Mouse (Mus musculus) liver, embryonic 16.5 days (tissue): ENCODE measurements around the gene Zfp688. TPM values are rescaled to one million over a fixed set of nuclear protein-coding genes. Genes with fewer than 3 reads are reported as not detected.
"Not testable (repeated sequence)": the region's sequence is repeated elsewhere in the genome, so short reads cannot be mapped to it uniquely, and the experiment has no call there.

Experiments used
- ATAC-seq: fragments of 200-750 bp; cut with Nextera tagmentation; 2 replicates; pipeline ENCODE4 v1.8.0; 2017; ENCODE audit warnings: low read depth, mild to moderate bottlenecking, moderate number of reproducible peaks, moderate library complexity
- H3K27ac ChIP-seq: fragments of 300-500 bp; sonication (generic); 2 replicates; pipeline ENCODE4 v1.5.1; 2014; ENCODE audit warnings: mild to moderate bottlenecking, low read length
- H3K27me3 ChIP-seq: fragments of 300-500 bp; sonication (generic); 2 replicates; pipeline ENCODE4 v1.6.1; 2014; ENCODE audit warnings: low read depth, low read length, mixed read lengths; ENCODE audit not compliant: control insufficient read depth, insufficient read depth
- H3K36me3 ChIP-seq: fragments of 300-500 bp; sonication (generic); 2 replicates; pipeline ENCODE4 v1.6.1; 2014; ENCODE audit warnings: mild to moderate bottlenecking; ENCODE audit not compliant: control insufficient read depth, insufficient read depth
- H3K4me1 ChIP-seq: fragments of 300-500 bp; sonication (generic); 2 replicates; pipeline ENCODE4 v1.6.1; 2014; ENCODE audit warnings: low read depth, low read length, mixed read lengths; ENCODE audit not compliant: control insufficient read depth
- H3K4me2 ChIP-seq: fragments of 300-500 bp; sonication (generic); 2 replicates; pipeline ENCODE4 v1.6.1; 2014; ENCODE audit warnings: low read depth, low read length, mixed read lengths
- H3K4me3 ChIP-seq: fragments of 300-500 bp; sonication (generic); 2 replicates; pipeline ENCODE4 v1.5.1; 2014; ENCODE audit warnings: low read depth, mild to moderate bottlenecking, low read length
- H3K9ac ChIP-seq: fragments of 300-500 bp; sonication (generic); 2 replicates; pipeline ENCODE4 v1.6.1; 2014; ENCODE audit warnings: low read depth, low read length
- H3K9me3 ChIP-seq: fragments of 300-500 bp; sonication (generic); replicated peaks from 2 replicates; pipeline ENCODE4 v1.6.1; 2016; ENCODE audit warnings: low read length; ENCODE audit not compliant: control insufficient read depth
- WGBS: fragments of 180-500 bp; shearing (Covaris S2); extraction: QIAGEN DNeasy Blood & Tissue Kit; methylation state at CpG from one replicate; pipeline ENCODE4 v1.1.7; 2014; ENCODE audit not compliant: insufficient replicate concordance; 5-methylcytosine and 5-hydroxymethylcytosine counted together
- polyA plus RNA-seq: library from polyadenylated mRNA; unstranded; fragments of >200 nt; fragmentation: Nextera tagmentation; extraction: Ambion mirVana; gene quantifications from 2 replicates; pipeline ENCODE4 v1.2.1, GENCODE M21; 2015

The Zfp688 gene
- polyA plus RNA-seq, 1 experiment from 2014 or later = 8.3 TPM

GRCm38 (mm10) chr7:127393157-127393943 lies 28.5 kb downstream of the Zfp688 start, which contains the start of gene E430018J23Rik:
Gene E430018J23Rik (minus strand): TSS chr7:127393629.
- H3K9me3 ChIP-seq = no peaks in the 10 kb centered on the region
- WGBS = under 1% methylated on average over 45 of the region's 45 CpGs
- H3K27me3 ChIP-seq = no peaks in the 10 kb centered on the region
- H3K4me2 ChIP-seq = peak within 1 kb of the TSS; percentile 70
- peak within 1 kb of the TSS; percentile 83 for H3K27ac ChIP-seq
- no peaks in the 10 kb centered on the region for H3K36me3 ChIP-seq
- H3K4me3 ChIP-seq = peak within 1 kb of the TSS; percentile 76
- peaks cover 10% of the 10 kb centered on the region for H3K4me1 ChIP-seq
- peak; percentile 92 for ATAC-seq
- H3K9ac ChIP-seq = peak within 1 kb of the TSS; percentile 75

GRCm38 (mm10) chr7:127392251-127392824 lies 29.5 kb downstream of the Zfp688 start:
- Histone ChIP-seq H3K36me3 (no peaks in the 10 kb centered on the region), H3K9ac (peak overlapping the region; percentile 75), H3K4me2 (peak overlapping the region; percentile 70), H3K27ac (no peak overlapping the region), H3K4me1 (peaks cover 10% of the 10 kb centered on the region), H3K4me3 (peak overlapping the region; percentile 76), H3K9me3 (no peaks in the 10 kb centered on the region), H3K27me3 (no peaks in the 10 kb centered on the region)
- ATAC-seq = no peak
- 57% methylated on average over 8 of the region's 8 CpGs for WGBS

DNA sequence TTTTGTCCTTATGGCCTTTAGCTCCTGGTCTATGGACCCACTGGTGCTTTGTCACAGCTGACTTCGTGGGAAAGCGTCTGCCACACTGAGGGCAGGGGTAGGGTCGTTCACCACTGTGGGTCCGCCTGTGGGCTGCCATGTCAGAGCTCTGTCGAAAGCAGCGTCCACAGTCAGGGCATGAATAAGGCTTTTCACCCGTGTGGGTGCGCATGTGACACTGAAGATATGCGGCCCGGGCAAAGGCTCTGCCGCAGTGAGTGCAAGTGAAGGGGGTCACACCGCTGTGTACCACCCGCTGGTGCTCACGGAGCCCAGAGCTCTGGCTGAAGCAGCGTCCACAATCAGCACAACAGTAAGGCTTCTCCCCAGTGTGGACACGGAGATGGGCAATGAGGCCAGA lies 30.3 kb downstream of the Zfp688 start:
- Histone ChIP-seq H3K4me1 (peaks cover 10% of the 10 kb centered on the region), H3K9ac (no peak overlapping the region), H3K4me2 (no peak overlapping the region), H3K36me3 (no peaks in the 10 kb centered on the region), H3K27me3 (no peaks in the 10 kb centered on the region), H3K4me3 (no peak overlapping the region), H3K27ac (no peak overlapping the region), H3K9me3 (no peaks in the 10 kb centered on the region)
- WGBS = 89% methylated on average over 16 of the region's 16 CpGs
- no peak for ATAC-seq

- 71% methylated on average over 7 of the region's 7 CpGs for WGBS
- H3K4me2 ChIP-seq = no peak overlapping the region
- no peak overlapping the region for H3K4me3 ChIP-seq
- no peak overlapping the region for H3K27ac ChIP-seq
- no peak overlapping the region for H3K9ac ChIP-seq
- H3K36me3 ChIP-seq = no peaks in the 10 kb centered on the region
- ATAC-seq = no peak
- H3K27me3 ChIP-seq = no peaks in the 10 kb centered on the region
- peaks cover 10% of the 10 kb centered on the region for H3K4me1 ChIP-seq
- no peaks in the 10 kb centered on the region for H3K9me3 ChIP-seq
Observed at GRCm38 (mm10) chr7:127390306-127390705, 31.6 kb downstream of the Zfp688 start.

GRCm38 (mm10) chr7:127388201-127388600 lies 33.7 kb downstream of the Zfp688 start:
- not testable (repeated sequence) for H3K4me2 ChIP-seq, H3K27ac ChIP-seq, H3K4me1 ChIP-seq, H3K4me3 ChIP-seq, H3K27me3 ChIP-seq, ATAC-seq, H3K9ac ChIP-seq, H3K9me3 ChIP-seq, H3K36me3 ChIP-seq

- H3K4me1 ChIP-seq = no peaks in the 10 kb centered on the region
- H3K27ac ChIP-seq = peak within 1 kb of the TSS; percentile 66
- H3K9me3 ChIP-seq = no peaks in the 10 kb centered on the region; the same call in 1 of the 2 replicates
- H3K4me3 ChIP-seq = peak within 1 kb of the TSS; percentile 72
- H3K9ac ChIP-seq = peak within 1 kb of the TSS; percentile 76
- no peaks in the 10 kb centered on the region for H3K27me3 ChIP-seq
- ATAC-seq = peak; percentile 88
- peak within 1 kb of the TSS; percentile 84 for H3K4me2 ChIP-seq
- WGBS = 10% methylated on average over 38 of the region's 38 CpGs
- no peaks in the 10 kb centered on the region for H3K36me3 ChIP-seq
Observed at GRCm38 (mm10) chr7:127386641-127387392, 35.1 kb downstream of the Zfp688 start, which contains the start of gene 9130019O22Rik. Gene 9130019O22Rik (minus strand): TSS chr7:127387166.

- H3K27me3 ChIP-seq, H3K27ac ChIP-seq, ATAC-seq, H3K9ac ChIP-seq, H3K36me3 ChIP-seq, H3K4me2 ChIP-seq, H3K4me1 ChIP-seq, H3K4me3 ChIP-seq, H3K9me3 ChIP-seq: not testable (repeated sequence)
- WGBS = 78% methylated on average over 4 of the region's 4 CpGs
Observed at GRCm38 (mm10) chr7:127385560-127385959, 36.3 kb downstream of the Zfp688 start.

GRCm38 (mm10) chr7:127378310-127378921 lies 43.5 kb downstream of the Zfp688 start:
- no peaks in the 10 kb centered on the region for H3K36me3 ChIP-seq
- no peak overlapping the region for H3K4me3 ChIP-seq
- WGBS = 29% methylated on average over 6 of the region's 6 CpGs
- no peak overlapping the region for H3K4me2 ChIP-seq
- no peaks in the 10 kb centered on the region for H3K27me3 ChIP-seq
- H3K9ac ChIP-seq = no peak overlapping the region
- H3K27ac ChIP-seq = no peak overlapping the region
- no peak for ATAC-seq
- H3K4me1 ChIP-seq = peaks cover 14% of the 10 kb centered on the region
- no peaks in the 10 kb centered on the region for H3K9me3 ChIP-seq
